Mouse (Mus musculus) ES-Bruce4 (cell line): ENCODE results near the gene Gm21188. TPM values are rescaled to one million over a fixed set of nuclear protein-coding genes. Genes with fewer than 3 reads are reported as not detected.
"Not testable (repeated sequence)": the region's sequence is repeated elsewhere in the genome, so short reads cannot be mapped to it uniquely, and the experiment has no call there.

ENCODE experiments used
- H3K27ac ChIP-seq: 2 replicates; pipeline ENCODE4 v1.5.1; 2012; ENCODE audit warnings: low read length, inconsistent platforms; ENCODE audit not compliant: insufficient read depth
- H3K27me3 ChIP-seq: 2 replicates; pipeline ENCODE4 v1.6.1; 2012; ENCODE audit warnings: mild to moderate bottlenecking, low read length, inconsistent platforms; ENCODE audit not compliant: control insufficient read depth, poor library complexity, insufficient read depth, severe bottlenecking
- H3K36me3 ChIP-seq: 2 replicates; pipeline ENCODE4 v1.6.1; 2012; ENCODE audit warnings: inconsistent platforms, mild to moderate bottlenecking, low read length, moderate library complexity; ENCODE audit not compliant: control insufficient read depth, poor library complexity, insufficient read depth, severe bottlenecking
- H3K4me1 ChIP-seq: one replicate; pipeline ENCODE4 v1.8.1; 2011; ENCODE audit warnings: low read length; ENCODE audit not compliant: control insufficient read depth, insufficient read depth
- H3K4me3 ChIP-seq: 2 replicates; pipeline ENCODE4 v1.5.1; 2011; ENCODE audit warnings: low read depth, mild to moderate bottlenecking, low read length
- H3K9ac ChIP-seq: 2 replicates; pipeline ENCODE4 v1.6.1; 2012; ENCODE audit warnings: low read depth, mild to moderate bottlenecking, inconsistent platforms; ENCODE audit not compliant: poor library complexity, severe bottlenecking
- H3K9me3 ChIP-seq: replicated peaks from 2 replicates; pipeline ENCODE4 v1.6.1; 2012; ENCODE audit warnings: mild to moderate bottlenecking, low read length, inconsistent platforms; ENCODE audit not compliant: control insufficient read depth, poor library complexity, insufficient read depth, severe bottlenecking
- polyA plus RNA-seq: library from polyadenylated mRNA; stranded (reverse); fragments of >200 nt; gene quantifications from 2 replicates; pipeline ENCODE4 v1.2.4, GENCODE M21; 2011; ENCODE audit warnings: low read depth; ENCODE audit not compliant: missing spikeins, insufficient read depth, insufficient read length

The Gm21188 gene
- polyA plus RNA-seq, 1 experiment: not detected

- not testable (repeated sequence) for H3K4me1 ChIP-seq, H3K9ac ChIP-seq, H3K9me3 ChIP-seq, H3K27me3 ChIP-seq, H3K27ac ChIP-seq, H3K4me3 ChIP-seq, H3K36me3 ChIP-seq
Measured at GRCm38 (mm10) chr13:120048608-120049007, 3.4 kb downstream of the Gm21188 start.

- H3K4me1 ChIP-seq, H3K36me3 ChIP-seq, H3K9ac ChIP-seq, H3K27me3 ChIP-seq, H3K4me3 ChIP-seq, H3K27ac ChIP-seq, H3K9me3 ChIP-seq: not testable (repeated sequence)
Measured at GRCm38 (mm10) chr13:120048186-120048585, 3.8 kb downstream of the Gm21188 start.

GRCm38 (mm10) chr13:120046422-120047209 lies 5.4 kb downstream of the Gm21188 start:
- H3K9ac ChIP-seq, H3K4me3 ChIP-seq, H3K4me1 ChIP-seq, H3K9me3 ChIP-seq, H3K27me3 ChIP-seq, H3K27ac ChIP-seq, H3K36me3 ChIP-seq: not testable (repeated sequence)

- H3K27me3 ChIP-seq, H3K4me1 ChIP-seq, H3K27ac ChIP-seq, H3K4me3 ChIP-seq, H3K36me3 ChIP-seq, H3K9ac ChIP-seq, H3K9me3 ChIP-seq: not testable (repeated sequence)
Measured at GRCm38 (mm10) chr13:120041145-120041544, 10.8 kb downstream of the Gm21188 start.

- H3K27me3 ChIP-seq, H3K36me3 ChIP-seq, H3K9ac ChIP-seq, H3K9me3 ChIP-seq, H3K4me1 ChIP-seq, H3K4me3 ChIP-seq, H3K27ac ChIP-seq: not testable (repeated sequence)
Measured at GRCm38 (mm10) chr13:120037881-120038280, 14.1 kb downstream of the Gm21188 start.

GRCm38 (mm10) chr13:120036577-120037115 lies 15.3 kb downstream of the Gm21188 start:
- not testable (repeated sequence) for H3K27me3 ChIP-seq, H3K4me1 ChIP-seq, H3K4me3 ChIP-seq, H3K36me3 ChIP-seq, H3K9me3 ChIP-seq, H3K27ac ChIP-seq, H3K9ac ChIP-seq

- H3K27me3 ChIP-seq, H3K27ac ChIP-seq, H3K4me3 ChIP-seq, H3K9me3 ChIP-seq, H3K36me3 ChIP-seq, H3K9ac ChIP-seq, H3K4me1 ChIP-seq: not testable (repeated sequence)
Measured at GRCm38 (mm10) chr13:120035151-120035550, 16.8 kb downstream of the Gm21188 start.

GRCm38 (mm10) chr13:120034637-120035036 lies 17.4 kb downstream of the Gm21188 start:
- H3K9ac ChIP-seq, H3K4me3 ChIP-seq, H3K9me3 ChIP-seq, H3K36me3 ChIP-seq, H3K27me3 ChIP-seq, H3K27ac ChIP-seq, H3K4me1 ChIP-seq: not testable (repeated sequence)

GRCm38 (mm10) chr13:120033516-120034190 lies 18.3 kb downstream of the Gm21188 start:
- not testable (repeated sequence) for H3K9ac ChIP-seq, H3K4me1 ChIP-seq, H3K27me3 ChIP-seq, H3K36me3 ChIP-seq, H3K4me3 ChIP-seq, H3K27ac ChIP-seq, H3K9me3 ChIP-seq
